Mouse (Mus musculus) 3134 (cell line): ENCODE measurements around the gene Dennd2c.
"Not testable (repeated sequence)": the region's sequence is repeated elsewhere in the genome, so short reads cannot be mapped to it uniquely, and the experiment has no call there.

Experiments
- DNase-seq: peaks from one replicate; pipeline ENCODE4 v3.0.0-alpha.2; 2011; ENCODE audit warnings: low spot score; ENCODE audit not compliant: insufficient read length; ENCODE audit errors: extremely low read depth

Gene Dennd2c

GRCm38 (mm10) chr3:103211101-103211500 is 108.7 kb downstream of the Dennd2c start:
- DNase-seq = no peak

GRCm38 (mm10) chr3:103212142-103212541 is 109.7 kb downstream of the Dennd2c start:
- DNase-seq = no peak

- DNase-seq = no peak
Measured at GRCm38 (mm10) chr3:103213537-103213936, 111.1 kb downstream of the Dennd2c start.

GRCm38 (mm10) chr3:103214593-103215285 is 112.3 kb downstream of the Dennd2c start:
- no peak for DNase-seq

- not testable (repeated sequence) for DNase-seq
Measured at GRCm38 (mm10) chr3:103215399-103215798, 113.0 kb downstream of the Dennd2c start.
